In genomic region chr2:4341141-4341540, GRCm38 (mm10) we compare ENCODE assay signal across 23 mouse cellular contexts.
A peak's percentile ranks its signal among the peaks of the same experiment; 100 is the strongest.
DNase-seq lines count a peak whose midpoint lies in the region; ATAC-seq and TF ChIP-seq lines count a peak whose summit lies in the region.
"Had no signal": no experiment of that assay in that cellular context is flagged by ENCODE, and none has a peak within 500 bp of the region (broad histone marks: within the 10 kb centered on the region; RNA-seq: fewer than 3 reads in every experiment).

No protein-coding gene starts in this region.

- H3K9me3 ChIP-seq in hindbrain, postnatal 0 days (ENCODE audit: low read length), result no peaks in the 10 kb centered on the region
- peaks cover 4% of the 10 kb centered on the region; the same call in 1 of the 2 replicates for H3K9me3 ChIP-seq in hindbrain, embryonic 10.5 days
- H3K9me3 ChIP-seq in embryonic facial prominence, embryonic 15.5 days (replicated peaks), result no peaks in the 10 kb centered on the region
- H3K9me3 ChIP-seq in midbrain, embryonic 16.5 days (replicated peaks; ENCODE audit: control insufficient read depth, low read length, poor library complexity, severe bottlenecking), result no peaks in the 10 kb centered on the region
- H3K9me3 ChIP-seq: forebrain, embryonic 13.5 days; G1E; hindbrain, embryonic 15.5 days had no signal

- peak overlapping the region; percentile 36; the same call in 1 of the 2 replicates for H3K27ac ChIP-seq in hindbrain, postnatal 0 days
- no peak overlapping the region for H3K27ac ChIP-seq in hindbrain, embryonic 10.5 days
- H3K27ac ChIP-seq in embryonic facial prominence, embryonic 15.5 days (replicated peaks), result peak overlapping the region; percentile 82; the same call in 1 of the 2 replicates
- H3K27ac ChIP-seq in midbrain, embryonic 16.5 days (ENCODE audit: low read length), result no peak overlapping the region
- H3K27ac ChIP-seq: forebrain, embryonic 13.5 days; heart, embryonic 10.5 days; stomach, postnatal 0 days had no signal

- no peaks in the 10 kb centered on the region for H3K27me3 ChIP-seq in hindbrain, postnatal 0 days (ENCODE audit: insufficient read depth, low read length)
- no peaks in the 10 kb centered on the region for H3K27me3 ChIP-seq in hindbrain, embryonic 10.5 days (ENCODE audit: insufficient read depth, poor library complexity, severe bottlenecking)
- no peaks in the 10 kb centered on the region for H3K27me3 ChIP-seq in embryonic facial prominence, embryonic 15.5 days
- no peaks in the 10 kb centered on the region for H3K27me3 ChIP-seq in midbrain, embryonic 16.5 days (ENCODE audit: control insufficient read depth, insufficient read depth, low read depth, low read length)
- H3K27me3 ChIP-seq: CH12.LX; forebrain, embryonic 13.5 days; hindbrain, embryonic 15.5 days; Patski had no signal

- no peak for DNase-seq in hindbrain, postnatal 0 days (ENCODE audit: low spot score)
- no peak for DNase-seq in hindbrain, embryonic 10.5 days (ENCODE audit: low spot score)
- peak; percentile 20 for DNase-seq in lung, postnatal 36 days
- no peak for DNase-seq in lung, postnatal 25 days (ENCODE audit: low spot score)
- no peak for DNase-seq in adrenal gland, postnatal 14 days
- DNase-seq: adrenal gland, adult 2 months; B cell, adult 2 months; cerebellum, adult 11-12 months; gastrocnemius, postnatal 36 days; heart, postnatal 4 days; kidney, postnatal 25 days had no signal

- TF ChIP-seq CTCF in hindbrain, postnatal 0 days (IDR thresholded peaks at IDR 0.05; ENCODE audit: low read depth), result no peak

- no peak for ATAC-seq in hindbrain, postnatal 0 days
- no peak for ATAC-seq in embryonic facial prominence, embryonic 15.5 days (ENCODE audit: insufficient number of reproducible peaks, low FRiP score, low TSS enrichment, low read depth)
- no peak for ATAC-seq in midbrain, embryonic 16.5 days
- ATAC-seq: forebrain, embryonic 13.5 days; intestine, embryonic 16.5 days; Patski had no signal

- H3K9ac ChIP-seq in hindbrain, postnatal 0 days (replicated peaks; ENCODE audit: low read length), result no peak overlapping the region
- no peak overlapping the region for H3K9ac ChIP-seq in embryonic facial prominence, embryonic 15.5 days
- H3K9ac ChIP-seq in midbrain, embryonic 16.5 days (ENCODE audit: low read depth, low read length), result no peak overlapping the region
- H3K9ac ChIP-seq: forebrain, embryonic 13.5 days; hindbrain, embryonic 15.5 days had no signal

- WGBS in hindbrain, postnatal 0 days, result 45% methylated on average over 1 of the region's 1 CpGs
- 80% methylated on average over 1 of the region's 1 CpGs for WGBS in hindbrain, embryonic 10.5 days
- 47% methylated on average over 1 of the region's 1 CpGs for WGBS in embryonic facial prominence, embryonic 15.5 days
- WGBS in midbrain, embryonic 16.5 days, result 74% methylated on average over 1 of the region's 1 CpGs

- H3K36me3 ChIP-seq in hindbrain, postnatal 0 days (ENCODE audit: insufficient read depth, low read length), result no peaks in the 10 kb centered on the region
- H3K36me3 ChIP-seq in hindbrain, embryonic 10.5 days, result no peaks in the 10 kb centered on the region
- H3K36me3 ChIP-seq in embryonic facial prominence, embryonic 15.5 days, result no peaks in the 10 kb centered on the region
- H3K36me3 ChIP-seq in midbrain, embryonic 16.5 days (ENCODE audit: control insufficient read depth, insufficient read depth, low read length), result no peaks in the 10 kb centered on the region
- H3K36me3 ChIP-seq: G1E; heart, embryonic 10.5 days; hindbrain, embryonic 15.5 days had no signal

- no peak overlapping the region for H3K4me3 ChIP-seq in hindbrain, postnatal 0 days (ENCODE audit: low read length)
- H3K4me3 ChIP-seq in hindbrain, embryonic 10.5 days, result no peak overlapping the region
- no peak overlapping the region for H3K4me3 ChIP-seq in embryonic facial prominence, embryonic 15.5 days (replicated peaks)
- no peak overlapping the region for H3K4me3 ChIP-seq in midbrain, embryonic 16.5 days (ENCODE audit: low read depth, low read length)
- H3K4me3 ChIP-seq: forebrain, embryonic 13.5 days; heart, embryonic 10.5 days; hindbrain, embryonic 15.5 days; layer of hippocampus, adult 2 months had no signal

- H3K4me2 ChIP-seq in hindbrain, postnatal 0 days (ENCODE audit: low read depth, low read length), result no peak overlapping the region
- H3K4me2 ChIP-seq in embryonic facial prominence, embryonic 15.5 days (replicated peaks), result no peak overlapping the region
- no peak overlapping the region for H3K4me2 ChIP-seq in midbrain, embryonic 16.5 days (ENCODE audit: low read length)
- H3K4me2 ChIP-seq: forebrain, embryonic 13.5 days; hindbrain, embryonic 15.5 days; midbrain, embryonic 11.5 days had no signal

- no peaks in the 10 kb centered on the region for H3K4me1 ChIP-seq in hindbrain, postnatal 0 days (ENCODE audit: insufficient read depth, low read length)
- H3K4me1 ChIP-seq in hindbrain, embryonic 10.5 days (replicated peaks), result peaks cover 37% of the 10 kb centered on the region
- peaks cover 42% of the 10 kb centered on the region for H3K4me1 ChIP-seq in embryonic facial prominence, embryonic 15.5 days
- peaks cover 4% of the 10 kb centered on the region for H3K4me1 ChIP-seq in midbrain, embryonic 16.5 days (ENCODE audit: control insufficient read depth, insufficient read depth, low read length)

Comparison
In these comparisons a context has a peak if more than half of its experiments do, and no peak if none do; other contexts are left out.
1. H3K27ac ChIP-seq: peak in hindbrain, postnatal 0 days (single experiment) and embryonic facial prominence, embryonic 15.5 days (single experiment); none in hindbrain, embryonic 10.5 days (single experiment) and midbrain, embryonic 16.5 days (single experiment).